Mouse (Mus musculus) C3H10T1/2 (cell line): ENCODE data around the gene Smg5. TPM values are rescaled to one million over a fixed set of nuclear protein-coding genes. Genes with fewer than 3 reads are reported as not detected.

Experiments used
- polyA plus RNA-seq, 2 experiments: library from polyadenylated mRNA; unstranded; fragments of >200 nt; fragmentation: generic; extraction: Trizol; gene quantifications; one replicate each; pipeline ENCODE4 v1.2.1; 2012; ENCODE audit warnings: missing spikeins in 2 of 2

Smg5 gene
- polyA plus RNA-seq: 10 to 100 TPM; 27.4 to 29.6 TPM

GRCm38 (mm10) chr3:88336058-88337013 is at the start of gene Smg5, which contains the start of gene Tmem79:
Gene Smg5 (plus strand): TSS chr3:88336260.
Gene Tmem79 (minus strand): TSS chr3:88336148.

GRCm38 (mm10) chr3:88287110-88287509 is 49.0 kb upstream of the Smg5 start, which contains the start of gene Gm38392:
Gene Gm38392 (minus strand): TSS chr3:88287210.

DNA sequence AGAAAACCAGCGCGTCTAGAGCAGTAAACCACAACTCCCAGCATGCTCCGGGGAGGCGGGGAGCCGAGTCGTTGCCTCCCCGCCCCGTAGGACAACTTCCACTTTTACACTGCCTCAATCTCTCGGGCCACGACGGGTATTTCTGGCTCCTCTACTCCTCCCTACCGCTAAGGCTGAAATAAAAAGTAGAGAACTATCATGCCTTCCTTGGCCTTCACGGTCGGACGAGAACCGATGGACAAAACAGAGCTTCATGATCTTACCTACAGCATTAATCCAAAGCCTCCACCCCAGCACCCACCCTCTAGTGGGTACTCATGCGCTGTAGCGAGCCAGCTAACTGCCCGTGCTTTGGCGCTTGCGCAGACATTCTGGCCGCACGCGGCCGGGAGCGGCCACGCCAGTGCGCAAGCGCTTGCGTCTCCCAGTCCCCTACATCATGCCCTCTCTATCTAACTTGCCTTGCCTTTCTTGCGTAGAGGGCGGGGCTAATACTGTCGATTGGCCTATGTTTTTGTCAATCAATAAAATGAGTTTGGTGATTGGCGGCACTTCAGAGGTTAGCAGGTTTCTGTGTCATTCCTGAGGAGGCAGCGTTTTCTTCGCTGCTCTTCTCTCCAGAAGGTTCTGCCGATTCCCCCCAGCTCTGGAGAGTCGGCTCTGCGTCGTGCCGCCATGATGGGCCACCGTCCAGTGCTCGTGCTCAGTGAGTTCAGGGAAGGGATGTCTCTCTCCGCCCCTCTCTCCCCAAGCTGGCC is 39.3 kb upstream of the Smg5 start, which contains the start of the genes Tsacc and Cct3:
Tsacc (minus strand) TSS at position 439 of the 758 bp plus-strand sequence.
Cct3 (plus strand) TSS at position 556 of the 758 bp plus-strand sequence.

GRCm38 (mm10) chr3:88324951-88325405 is 11.1 kb upstream of the Smg5 start, which contains the start of gene Glmp:
Gene Glmp (plus strand): TSS chr3:88325023.

DNA sequence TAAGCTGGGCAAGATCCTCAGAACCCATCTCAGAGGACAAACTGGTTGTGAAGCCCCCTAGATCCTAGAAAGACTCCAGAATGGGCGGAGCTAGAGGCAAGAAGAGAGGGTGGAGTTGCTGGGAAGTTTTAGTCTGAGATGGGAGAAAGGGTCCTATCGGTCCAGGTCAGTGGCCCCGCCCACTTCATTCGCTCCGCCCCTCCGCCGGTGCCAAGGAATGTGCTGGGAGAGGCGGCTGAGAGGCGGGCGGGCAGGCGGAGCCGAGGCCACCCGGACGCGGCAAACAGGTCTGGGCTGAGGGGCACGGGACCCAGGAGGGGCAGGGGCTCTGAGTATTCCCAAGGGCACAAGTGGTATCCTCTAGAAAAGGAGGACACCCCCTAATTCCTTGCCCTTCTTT is 28.3 kb downstream of the Smg5 start, which contains the start of gene Paqr6:
Paqr6 (plus strand) TSS at position 248 of the 400 bp plus-strand sequence.

GRCm38 (mm10) chr3:88372643-88373042 is 36.6 kb downstream of the Smg5 start, which contains the start of gene Bglap3:
Gene Bglap3 (minus strand): TSS chr3:88372743.

GRCm38 (mm10) chr3:88378599-88378998 is 42.5 kb downstream of the Smg5 start, which contains the start of gene Bglap2:
Gene Bglap2 (minus strand): TSS chr3:88378699.

DNA sequence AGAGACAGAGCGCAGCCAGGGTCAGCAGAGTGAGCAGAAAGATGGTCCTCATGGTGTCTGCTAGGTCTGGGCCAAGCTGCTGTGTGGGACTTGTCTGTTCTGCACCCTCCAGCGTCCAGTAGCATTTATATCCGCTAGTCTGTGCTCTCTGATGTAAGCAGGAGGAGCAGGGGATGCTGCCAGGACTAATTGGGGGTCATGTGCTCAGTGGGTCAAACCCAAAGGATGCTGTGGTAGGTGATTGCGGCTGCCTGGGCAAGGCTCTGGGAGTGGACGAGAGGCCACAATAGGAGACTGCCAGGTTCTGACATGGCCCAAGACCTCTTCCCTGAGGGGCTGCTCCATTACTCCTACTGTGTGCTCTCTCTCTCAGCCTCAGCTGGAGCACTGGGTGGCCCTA is 48.3 kb downstream of the Smg5 start, which contains the start of gene Bglap:
Bglap (minus strand) TSS at position 101 of the 400 bp plus-strand sequence.

DNA sequence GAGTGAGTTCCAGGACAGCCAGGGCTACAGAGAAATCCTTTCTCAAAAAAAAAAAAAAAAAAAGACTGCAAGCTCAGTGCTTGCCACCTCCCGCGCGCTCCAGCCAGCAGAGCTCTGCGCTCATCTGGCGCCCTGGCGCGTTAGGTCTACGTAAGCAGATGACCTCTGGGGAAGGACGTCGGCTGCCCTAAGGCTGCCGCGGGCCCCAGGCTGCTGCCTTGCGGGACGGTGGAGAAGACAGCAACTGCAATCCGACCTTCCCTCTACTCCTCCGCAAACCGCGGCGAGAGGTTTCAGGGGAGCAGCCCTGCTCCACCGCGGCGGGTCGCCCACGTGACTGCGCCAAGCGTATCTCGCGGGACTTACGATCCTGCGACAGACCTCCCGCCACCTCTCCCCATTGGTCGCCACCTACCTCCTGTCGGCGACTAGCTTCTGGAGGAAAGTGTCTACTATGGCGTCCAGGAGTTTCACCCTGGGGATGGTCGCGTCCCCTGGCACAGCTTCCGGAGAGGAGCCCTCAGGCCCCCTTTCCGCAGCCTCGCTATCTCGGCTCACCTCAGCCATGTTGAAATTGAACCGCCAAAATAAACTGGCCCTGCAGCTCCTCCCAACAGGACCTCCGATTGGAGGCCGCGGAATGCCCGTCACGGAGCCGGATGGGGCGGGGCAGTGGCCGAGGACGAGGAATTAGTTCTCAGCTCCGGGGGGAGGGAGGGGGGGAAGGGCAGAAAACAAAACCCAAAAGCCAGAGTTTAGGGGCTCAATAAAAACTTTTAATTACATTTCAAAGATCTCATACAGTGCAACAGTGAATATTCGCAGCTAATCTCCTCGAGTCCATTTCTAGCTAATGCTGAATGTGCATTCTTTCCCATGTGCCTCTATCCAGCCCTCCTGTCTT is 73.9 kb downstream of the Smg5 start, which contains the start of gene Pmf1:
Pmf1 (minus strand) TSS at position 591 of the 904 bp plus-strand sequence.

Other genes with a start within 250 kb of the Smg5 start
- 10 to 100 TPM in 1 of 2 experiments, 1 to 10 TPM in 1; 7.3 to 18.8 TPM for gene Mef2d, start 193.9 kb upstream of the Smg5 start, polyA plus RNA-seq
- gene Rhbg, start 81.6 kb upstream of the Smg5 start, polyA plus RNA-seq: not detected
- gene Gm38392, start 49.0 kb upstream of the Smg5 start, polyA plus RNA-seq: not detected
- gene Tsacc, start 39.3 kb upstream of the Smg5 start, polyA plus RNA-seq: 1 to 10 TPM; 3.2 to 5.0 TPM
- gene Cct3, start 39.1 kb upstream of the Smg5 start, polyA plus RNA-seq: 100 to 1,000 TPM; 268 to 434 TPM
- 100 to 1,000 TPM; 246 to 254 TPM for gene Glmp, start 11.2 kb upstream of the Smg5 start, polyA plus RNA-seq
- gene Tmem79, start 112 bp upstream of the Smg5 start, polyA plus RNA-seq: 1 to 10 TPM; 1.5 to 2.2 TPM
- gene Paqr6, start 28.3 kb downstream of the Smg5 start, polyA plus RNA-seq: not detected
- under 1 TPM; 0.14 to 0.27 TPM for gene Bglap3, start 36.5 kb downstream of the Smg5 start, polyA plus RNA-seq
- gene Bglap2, start 42.4 kb downstream of the Smg5 start, polyA plus RNA-seq: under 1 TPM; 0.18 to 0.38 TPM
- under 1 TPM; 0.22 to 0.27 TPM for gene Bglap, start 48.2 kb downstream of the Smg5 start, polyA plus RNA-seq
- 100 to 1,000 TPM; 110 to 188 TPM for gene Pmf1, start 74.1 kb downstream of the Smg5 start, polyA plus RNA-seq
- 10 to 100 TPM in 1 of 2 experiments, 1 to 10 TPM in 1; 7.9 to 21.7 TPM for gene Slc25a44, start 88.9 kb downstream of the Smg5 start, polyA plus RNA-seq
- gene Sema4a, start 124.9 kb downstream of the Smg5 start, polyA plus RNA-seq: 1 to 10 TPM in 1 of 2 experiments, under 1 TPM in 1; 0.44 to 2.2 TPM
- 1,000 to 10,000 TPM in 1 of 2 experiments, 100 to 1,000 TPM in 1; 785 to 1,633 TPM for gene Lmna, start 173.7 kb downstream of the Smg5 start, polyA plus RNA-seq
- gene Mex3a, start 196.1 kb downstream of the Smg5 start, polyA plus RNA-seq: 10 to 100 TPM in 1 of 2 experiments, 1 to 10 TPM in 1; 1.7 to 18.5 TPM
- gene Rab25, start 212.0 kb downstream of the Smg5 start, polyA plus RNA-seq: under 1 TPM in 1 of 2 experiments, not detected in 1; 0.12 TPM
- 100 to 1,000 TPM in 1 of 2 experiments, 10 to 100 TPM in 1; 61.0 to 244 TPM for gene Lamtor2, start 216.8 kb downstream of the Smg5 start, polyA plus RNA-seq
- gene Ubqln4, start 217.5 kb downstream of the Smg5 start, polyA plus RNA-seq: 10 to 100 TPM; 21.9 to 24.2 TPM
- gene Ssr2, start 239.6 kb downstream of the Smg5 start, polyA plus RNA-seq: 100 to 1,000 TPM; 288 to 443 TPM